Mouse (Mus musculus) layer of hippocampus, adult 18-20 months (tissue): Measurements from ENCODE around the gene Lcor. TPM values are rescaled to one million over a fixed set of nuclear protein-coding genes. Genes with fewer than 3 reads are reported as not detected.

Experiments
- microRNA-seq, 2 experiments: library from miRNA; unstranded; fragments of <30 nt; microRNA quantifications; one replicate each; pipeline ENCODE4 v1.2.0; 2021
- total RNA-seq, 2 experiments: library from RNA; stranded (reverse); gene quantifications; 2 replicates each; pipeline ENCODE4 v1.2.3; 2021

The Lcor gene
- total RNA-seq, 2 experiments from 2014 or later: 19.0 to 20.4 TPM

Small RNAs within 50 kb of the gene (microRNA-seq; reads per million reads assigned to microRNA genes)
- 0 to 0.25 reads per million in 2 experiments for gene Mir8091

Other genes starting within 250 kb of the Lcor start
- gene Tm9sf3, start 218.6 kb upstream of the Lcor start, total RNA-seq: 100 to 1,000 TPM; 119 to 120 TPM
- gene Pik3ap1, start 97.5 kb upstream of the Lcor start, total RNA-seq: 1 to 10 TPM; 2.2 to 2.3 TPM
- 10 to 100 TPM; 12.0 to 12.6 TPM for gene Gm340, start 99.7 kb downstream of the Lcor start, total RNA-seq